Mouse (Mus musculus) C2C12 (cell line): ENCODE measurements at regions not wholly inside any gene's neighbourhood (a gene's known extent, or its start where the extent isn't known, plus 50 kb on each side); places are given as distances from the start of the nearest gene placed in this dataset.

Source experiments
- H3K27me3 ChIP-seq: one replicate; pipeline ENCODE4 v1.6.1; 2011; ENCODE audit not compliant: control insufficient read depth, insufficient read depth, insufficient read length
- H3K36me3 ChIP-seq: one replicate; pipeline ENCODE4 v1.6.1; 2011; ENCODE audit not compliant: control insufficient read depth, insufficient read depth
- H3K4me3 ChIP-seq: one replicate; pipeline ENCODE4 v1.5.1; 2011; ENCODE audit warnings: mild to moderate bottlenecking, control low read depth; ENCODE audit not compliant: poor library complexity, insufficient read depth, severe bottlenecking
- H3K79me2 ChIP-seq: one replicate; pipeline ENCODE4 v1.6.1; 2011; ENCODE audit not compliant: control insufficient read depth, insufficient read depth
- H3K79me3 ChIP-seq: one replicate; pipeline ENCODE4 v1.6.1; 2011; ENCODE audit warnings: low read depth, control low read depth
- H3ac ChIP-seq: one replicate; pipeline ENCODE3; 2011; ENCODE audit warnings: low read depth; ENCODE audit not compliant: control insufficient read depth, insufficient read length
- CEBPB ChIP-seq: IDR thresholded peaks from one replicate; pipeline ENCODE4 v1.6.1; 2011; ENCODE audit warnings: low read depth, mild to moderate bottlenecking, control low read depth, moderate library complexity
- CTCF ChIP-seq: IDR thresholded peaks from one replicate; pipeline ENCODE4 v1.5.1; 2011; ENCODE audit not compliant: control insufficient read depth, insufficient read depth, insufficient read length
- FOSL1 ChIP-seq: IDR thresholded peaks from one replicate; pipeline ENCODE4 v1.8.0; 2011; ENCODE audit warnings: mild to moderate bottlenecking, low read length; ENCODE audit not compliant: poor library complexity, insufficient read depth, severe bottlenecking
- MAX ChIP-seq: IDR thresholded peaks from one replicate; pipeline ENCODE4 v1.6.1; 2011; ENCODE audit warnings: mild to moderate bottlenecking, control low read depth
- MYOD1 ChIP-seq: IDR thresholded peaks from one replicate; pipeline ENCODE4 v1.6.1; 2011; ENCODE audit warnings: low read depth; ENCODE audit not compliant: control insufficient read depth, insufficient read length
- MYOG ChIP-seq: IDR thresholded peaks from one replicate; pipeline ENCODE4 v1.6.1; 2011; ENCODE audit not compliant: control insufficient read depth, insufficient read length; ENCODE audit errors: extremely low read depth
- USF1 ChIP-seq: IDR thresholded peaks from one replicate; pipeline ENCODE4 v1.6.1; 2011; ENCODE audit warnings: low read depth, mild to moderate bottlenecking, control low read depth, moderate library complexity

DNA sequence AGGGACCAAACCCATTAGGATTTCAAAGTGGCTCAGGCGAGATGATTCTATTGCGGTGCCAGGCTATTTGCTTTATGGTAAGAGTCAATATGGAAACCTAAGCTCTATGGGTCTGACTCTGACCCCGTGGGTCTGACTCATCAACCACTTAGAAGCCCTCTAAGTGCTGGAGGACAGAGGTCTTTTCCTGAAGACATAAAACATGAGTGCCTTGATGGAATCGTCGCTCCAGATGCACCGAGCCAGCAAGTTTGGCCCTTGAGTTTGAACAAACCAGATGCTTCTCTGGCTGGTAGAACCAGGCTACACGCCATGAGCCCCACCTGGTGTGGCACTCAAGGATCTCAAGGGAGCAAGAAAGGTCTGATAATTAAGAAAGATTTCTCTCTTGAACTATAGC lies 184.1 kb downstream of the Plpp3 start:
- H3ac ChIP-seq, result no peak overlapping the region
- H3K79me3 ChIP-seq, result no peaks in the 10 kb centered on the region
- H3K79me2 ChIP-seq, result no peaks in the 10 kb centered on the region
- TF ChIP-seq CTCF (no peak), USF1 (peak; percentile 50), FOSL1 (peak; percentile 12), MYOD1 (peak; percentile 2), MYOG (no peak)
- H3K27me3 ChIP-seq, result no peaks in the 10 kb centered on the region
- no peak overlapping the region for H3K4me3 ChIP-seq
- no peaks in the 10 kb centered on the region for H3K36me3 ChIP-seq

DNA sequence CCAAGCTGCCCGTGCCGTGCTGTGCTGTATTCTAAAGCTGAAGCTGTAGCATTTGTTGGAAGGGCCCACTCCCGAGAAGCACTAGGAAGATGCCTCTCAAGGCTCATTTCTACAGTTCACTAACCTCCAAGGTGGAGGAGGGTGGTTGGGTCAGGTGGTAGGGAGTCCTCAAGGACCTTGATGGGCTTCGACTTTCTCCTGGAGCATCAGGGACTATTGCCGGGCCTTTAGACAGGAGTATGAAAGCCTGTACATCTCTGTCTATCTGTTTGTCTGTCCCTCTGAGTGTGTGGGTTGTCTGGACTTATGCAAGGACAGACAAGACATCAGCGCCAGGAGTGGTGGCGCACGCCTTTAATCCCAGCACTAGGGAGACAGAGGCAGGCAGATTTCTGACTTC lies 189.7 kb downstream of the Plpp3 start:
- Histone ChIP-seq H3ac (no peak overlapping the region), H3K4me3 (no peak overlapping the region), H3K27me3 (no peaks in the 10 kb centered on the region), H3K36me3 (no peaks in the 10 kb centered on the region), H3K79me3 (no peaks in the 10 kb centered on the region), H3K79me2 (no peaks in the 10 kb centered on the region)
- no peak for TF ChIP-seq MYOG
- TF ChIP-seq FOSL1, result no peak
- TF ChIP-seq CTCF, result no peak
- TF ChIP-seq MAX, result no peak
- no peak for TF ChIP-seq USF1
- TF ChIP-seq MYOD1, result no peak
- TF ChIP-seq CEBPB, result no peak

DNA sequence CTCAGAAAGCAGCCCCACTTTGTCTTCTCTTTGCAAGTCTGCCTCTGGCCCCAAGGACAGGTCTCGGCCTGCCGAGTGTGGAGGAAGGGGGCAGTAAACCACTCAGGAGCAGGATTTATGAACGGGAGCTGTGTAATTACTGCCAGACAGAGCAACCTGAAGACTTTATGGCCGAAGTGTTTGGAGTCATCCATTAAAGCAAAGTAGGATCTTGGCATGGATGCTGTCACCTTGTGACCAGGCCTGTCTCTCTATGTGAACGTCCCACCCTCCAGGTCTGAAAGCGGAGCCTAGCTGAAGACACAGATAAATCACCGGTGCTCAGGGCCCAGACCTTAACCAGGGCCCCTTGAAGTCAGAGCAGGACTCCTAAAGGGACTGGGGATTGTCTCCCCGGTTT lies 190.8 kb downstream of the Plpp3 start:
- no peak overlapping the region for H3ac ChIP-seq
- H3K4me3 ChIP-seq, result no peak overlapping the region
- no peaks in the 10 kb centered on the region for H3K36me3 ChIP-seq
- no peaks in the 10 kb centered on the region for H3K79me3 ChIP-seq
- no peaks in the 10 kb centered on the region for H3K27me3 ChIP-seq
- TF ChIP-seq MYOG (no peak), USF1 (no peak), FOSL1 (no peak), CTCF (no peak), CEBPB (no peak), MYOD1 (no peak), MAX (no peak)
- H3K79me2 ChIP-seq, result no peaks in the 10 kb centered on the region

DNA sequence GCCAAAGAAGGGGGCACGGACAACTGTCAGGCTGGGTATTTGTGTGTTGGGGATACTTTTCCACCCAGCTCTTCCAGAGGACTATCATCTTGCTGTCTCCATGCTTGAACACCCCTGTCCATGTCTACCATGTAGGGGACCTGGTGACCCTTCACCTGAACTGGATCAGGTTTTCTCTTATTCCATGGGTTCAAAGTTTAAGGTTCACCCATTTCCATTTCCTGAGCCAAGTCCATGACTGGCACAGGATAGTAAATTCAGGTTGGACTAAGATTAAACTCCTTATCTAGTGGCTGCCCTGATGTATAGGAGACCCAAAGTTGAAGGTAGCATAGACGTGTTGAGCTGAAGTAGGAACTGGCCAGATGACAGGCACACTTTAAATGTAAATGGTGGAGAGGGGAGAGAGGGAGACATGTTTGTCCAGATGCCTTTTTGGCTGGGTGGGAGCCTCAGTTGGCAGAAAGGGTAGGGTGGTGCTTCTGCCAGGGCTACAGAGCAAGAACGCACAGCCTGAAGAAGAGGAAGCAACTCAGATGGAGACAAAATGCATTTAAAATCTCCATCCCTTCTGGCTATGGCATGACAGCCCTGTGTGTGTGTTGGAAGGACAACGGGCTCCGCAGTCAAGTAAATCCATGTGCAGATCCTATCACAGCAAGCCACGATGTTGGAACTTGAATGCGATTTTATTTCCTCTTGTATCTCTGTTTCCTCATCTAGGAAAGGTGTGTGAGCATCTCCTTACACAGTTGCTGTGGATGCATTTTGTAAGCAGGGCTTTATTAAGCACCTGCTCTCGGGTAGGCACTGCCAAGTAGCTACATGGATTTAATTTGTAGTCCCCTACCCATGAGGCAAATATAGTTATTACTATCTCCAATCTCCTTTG lies 192.4 kb downstream of the Plpp3 start:
- Histone ChIP-seq H3ac (no peak overlapping the region), H3K79me2 (no peaks in the 10 kb centered on the region), H3K79me3 (no peaks in the 10 kb centered on the region), H3K36me3 (no peaks in the 10 kb centered on the region), H3K27me3 (no peaks in the 10 kb centered on the region), H3K4me3 (no peak overlapping the region)
- no peak for TF ChIP-seq MAX
- TF ChIP-seq USF1, result no peak
- no peak for TF ChIP-seq FOSL1
- no peak for TF ChIP-seq MYOG
- no peak for TF ChIP-seq CTCF
- no peak for TF ChIP-seq CEBPB
- TF ChIP-seq MYOD1, result no peak

DNA sequence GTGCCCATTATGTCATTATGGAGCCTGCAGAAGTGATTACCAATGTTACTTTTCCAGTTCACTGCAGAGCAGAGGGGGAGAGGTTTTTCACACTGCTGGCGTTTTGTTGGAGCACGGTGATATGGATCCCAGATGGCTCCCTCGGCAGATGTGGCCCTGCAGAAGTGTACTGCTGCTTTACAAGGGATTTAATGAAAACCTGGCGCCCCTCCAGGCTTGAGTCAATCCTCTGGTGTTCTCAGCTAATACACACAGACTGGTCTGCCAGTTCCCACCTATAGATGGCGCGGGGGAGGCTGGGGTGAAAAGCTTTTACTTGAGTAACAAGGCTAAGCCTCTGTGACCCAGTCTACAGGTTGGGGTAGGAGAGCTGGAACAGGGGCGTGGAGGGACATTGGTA lies 195.2 kb downstream of the Plpp3 start:
- TF ChIP-seq CEBPB (no peak), MYOG (no peak), USF1 (no peak), FOSL1 (no peak), CTCF (no peak), MAX (no peak), MYOD1 (no peak)
- Histone ChIP-seq H3K79me2 (no peaks in the 10 kb centered on the region), H3ac (no peak overlapping the region), H3K36me3 (no peaks in the 10 kb centered on the region), H3K27me3 (no peaks in the 10 kb centered on the region), H3K79me3 (no peaks in the 10 kb centered on the region), H3K4me3 (no peak overlapping the region)
